Comparison of ENCODE assay signal across 27 mouse cellular contexts in the genomic region with DNA sequence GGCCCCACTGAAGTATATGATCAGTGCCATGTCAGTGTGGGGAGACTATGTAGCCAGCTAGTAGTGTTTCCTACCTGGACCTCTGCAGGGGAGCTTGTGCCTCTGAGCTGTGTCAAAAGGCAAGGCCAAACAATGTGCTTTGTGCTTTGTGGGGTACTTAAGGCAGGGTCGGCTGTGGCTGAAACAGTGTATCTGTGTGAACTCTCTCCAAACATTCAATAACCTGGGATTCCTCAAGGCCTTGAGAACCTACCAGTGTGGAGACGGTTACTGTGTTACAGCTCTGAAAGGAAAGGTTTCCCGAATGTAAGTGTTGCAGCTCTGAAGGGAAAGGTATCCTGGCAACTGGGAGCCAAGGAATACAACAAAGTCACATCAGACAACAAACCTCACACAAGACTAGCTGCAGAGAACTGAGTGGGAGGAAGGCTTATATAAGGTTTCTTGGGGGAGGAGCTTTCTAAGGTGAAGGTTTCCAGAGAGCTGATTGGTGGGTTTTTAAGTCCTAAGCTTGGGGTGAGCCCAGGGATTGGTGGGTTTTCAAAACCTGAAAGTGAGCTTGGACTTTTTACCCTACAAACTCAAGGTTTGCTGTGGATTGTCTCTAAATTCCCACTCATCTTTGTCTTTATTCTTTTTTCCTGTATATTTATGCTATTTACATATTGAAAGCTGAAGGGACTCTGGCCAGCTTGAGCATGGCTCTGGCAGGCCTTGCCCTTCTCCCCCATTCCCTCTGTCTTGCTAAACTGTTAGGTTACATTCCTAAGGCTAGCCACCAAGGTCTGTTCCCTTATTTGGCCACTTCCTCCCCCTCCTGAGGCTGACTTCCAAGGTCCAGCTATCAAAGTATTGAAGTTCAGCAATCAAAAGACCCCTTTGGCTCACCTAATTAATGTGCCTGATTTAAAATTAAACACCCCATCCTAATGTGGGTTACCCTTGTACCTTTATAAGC. TPM values are rescaled to one million over a fixed set of nuclear protein-coding genes. Genes with fewer than 3 reads are reported as not detected.
DNase-seq lines count a peak whose midpoint lies in the region; ATAC-seq lines count a peak whose summit lies in the region.
"Had no signal": no experiment of that assay in that cellular context is flagged by ENCODE, and none has a peak within 500 bp of the region (broad histone marks: within the 10 kb centered on the region; RNA-seq: fewer than 3 reads in every experiment).

No protein-coding gene starts in this region.

- H3K9me3 ChIP-seq in intestine, embryonic 16.5 days (ENCODE audit: control insufficient read depth, low read length): no peaks in the 10 kb centered on the region
- H3K9me3 ChIP-seq: embryonic facial prominence, embryonic 13.5 days; forebrain, embryonic 13.5 days; hindbrain, embryonic 15.5 days; intestine, embryonic 15.5 days; kidney, embryonic 15.5 days; limb, embryonic 15.5 days; liver, embryonic 15.5 days; lung, embryonic 15.5 days; midbrain, embryonic 15.5 days had no signal

- no peak overlapping the region for H3K27ac ChIP-seq in intestine, embryonic 16.5 days (ENCODE audit: low read length)
- H3K27ac ChIP-seq: embryonic facial prominence, embryonic 13.5 days; forebrain, embryonic 13.5 days; hindbrain, embryonic 15.5 days; intestine, embryonic 15.5 days; kidney, embryonic 15.5 days; left cerebral cortex, adult 2 months; limb, embryonic 15.5 days; liver, embryonic 15.5 days; lung, embryonic 15.5 days; midbrain, embryonic 15.5 days had no signal

- ATAC-seq in intestine, embryonic 16.5 days: no peak
- ATAC-seq: forebrain, embryonic 13.5 days; intestine, embryonic 15.5 days; midbrain, embryonic 15.5 days had no signal

- no peak overlapping the region for H3K4me2 ChIP-seq in intestine, embryonic 16.5 days (ENCODE audit: low read depth, low read length)
- H3K4me2 ChIP-seq: embryonic facial prominence, embryonic 13.5 days; forebrain, embryonic 13.5 days; hindbrain, embryonic 15.5 days; intestine, embryonic 15.5 days; kidney, embryonic 15.5 days; limb, embryonic 15.5 days; liver, embryonic 15.5 days; lung, embryonic 15.5 days; midbrain, embryonic 15.5 days had no signal

- H3K36me3 ChIP-seq in splenic B cell, adult 2 months (ENCODE audit: control insufficient read depth, insufficient read depth, low read length, poor library complexity, severe bottlenecking): no peaks in the 10 kb centered on the region
- H3K36me3 ChIP-seq in intestine, embryonic 16.5 days (ENCODE audit: control insufficient read depth, insufficient read depth, low read length): no peaks in the 10 kb centered on the region
- H3K36me3 ChIP-seq: embryonic facial prominence, embryonic 13.5 days; hindbrain, embryonic 15.5 days; intestine, embryonic 15.5 days; kidney, embryonic 15.5 days; limb, embryonic 15.5 days; liver, embryonic 15.5 days; lung, embryonic 15.5 days; midbrain, embryonic 15.5 days had no signal

- WGBS in intestine, embryonic 16.5 days: 66% methylated on average over 3 of the region's 3 CpGs

- peak; percentile 76 for DNase-seq in heart, adult 11 months
- no peak for DNase-seq in heart, postnatal 4 days
- DNase-seq in testis, postnatal 14 days (ENCODE audit: low spot score): peak; percentile 60
- DNase-seq in testis, postnatal 10 days (ENCODE audit: low spot score): no peak
- DNase-seq in adrenal gland, postnatal 10 days: peak; percentile 14
- peak; percentile 27 for DNase-seq in splenic B cell, adult 2 months (ENCODE audit: low read depth, low spot score)
- DNase-seq in retina, postnatal 1 day: no peak
- DNase-seq: cerebellum, adult 2 months; cerebellum, postnatal 36 days; embryo, embryonic 11 days; gastrocnemius, postnatal 36 days; kidney, postnatal 4 days; layer of hippocampus, adult 9-11 months; lung, postnatal 36 days; right cerebral cortex, postnatal 4 days had no signal

- H3K9ac ChIP-seq in intestine, embryonic 16.5 days (ENCODE audit: low read depth, low read length): no peak overlapping the region
- H3K9ac ChIP-seq: embryonic facial prominence, embryonic 13.5 days; forebrain, embryonic 13.5 days; hindbrain, embryonic 15.5 days; intestine, embryonic 15.5 days; kidney, embryonic 15.5 days; limb, embryonic 15.5 days; liver, embryonic 15.5 days; lung, embryonic 15.5 days; midbrain, embryonic 15.5 days had no signal

- no peaks in the 10 kb centered on the region for H3K27me3 ChIP-seq in splenic B cell, adult 2 months (ENCODE audit: control insufficient read depth, insufficient read depth, low read length, poor library complexity, severe bottlenecking)
- H3K27me3 ChIP-seq in intestine, embryonic 16.5 days (replicated peaks; ENCODE audit: control insufficient read depth, insufficient read depth, low read length): 0 out of 2 replicates have a peak, but pooled peaks cover 2% of the 10 kb centered on the region
- H3K27me3 ChIP-seq: embryonic facial prominence, embryonic 13.5 days; hindbrain, embryonic 15.5 days; intestine, embryonic 15.5 days; kidney, embryonic 15.5 days; limb, embryonic 15.5 days; liver, embryonic 15.5 days; lung, embryonic 15.5 days; midbrain, embryonic 15.5 days had no signal

- no peaks in the 10 kb centered on the region for H3K4me1 ChIP-seq in intestine, embryonic 16.5 days (ENCODE audit: control insufficient read depth, insufficient read depth, low read length)
- H3K4me1 ChIP-seq: hindbrain, embryonic 15.5 days; intestine, embryonic 15.5 days; limb, embryonic 15.5 days; liver, embryonic 15.5 days; lung, embryonic 15.5 days; midbrain, embryonic 15.5 days had no signal

- H3K4me3 ChIP-seq in intestine, embryonic 16.5 days (ENCODE audit: low read length): no peak overlapping the region
- H3K4me3 ChIP-seq: embryonic facial prominence, embryonic 13.5 days; forebrain, embryonic 13.5 days; hindbrain, embryonic 15.5 days; intestine, embryonic 15.5 days; kidney, embryonic 15.5 days; left cerebral cortex, adult 2 months; limb, embryonic 15.5 days; liver, embryonic 15.5 days; lung, embryonic 15.5 days; megakaryocyte, embryonic 14.5 days; midbrain, embryonic 15.5 days had no signal

RNA-seq across cellular contexts. Expression of a gene that starts 20.7 kb away (rescaled TPM):
- 100 to 1,000 TPM; 103 to 104 TPM for total RNA-seq in heart, postnatal 4 days (2021)
- total RNA-seq in adrenal gland, postnatal 10 days (2021): 10 to 100 TPM; 16.9 to 32.7 TPM
- polyA plus RNA-seq in intestine, embryonic 16.5 days (2015; fragmentation: Nextera tagmentation; extraction: Ambion mirVana): 6.1 and 6.6 TPM in 2 replicates

RNA-seq across cellular contexts. Expression of a gene that starts 45.4 kb away (rescaled TPM):
- 10 to 100 TPM; 10.5 to 12.7 TPM for total RNA-seq in heart, postnatal 4 days (2021)
- 1 to 10 TPM; 3.7 to 5.6 TPM for total RNA-seq in adrenal gland, postnatal 10 days (2021)
- 0.77 and 0.83 TPM in 2 replicates for polyA plus RNA-seq in intestine, embryonic 16.5 days (2015; fragmentation: Nextera tagmentation; extraction: Ambion mirVana)

Comparison
In these comparisons a context has a peak if more than half of its experiments do, and no peak if none do; other contexts are left out.
1. DNase-seq: peak in heart, adult 11 months (single experiment), testis, postnatal 14 days (single experiment), adrenal gland, postnatal 10 days (single experiment) and splenic B cell, adult 2 months (single experiment); none in heart, postnatal 4 days (single experiment), testis, postnatal 10 days (single experiment) and retina, postnatal 1 day (single experiment).